Mouse (Mus musculus): ENCODE measurements around the gene Cep170.

DNA sequence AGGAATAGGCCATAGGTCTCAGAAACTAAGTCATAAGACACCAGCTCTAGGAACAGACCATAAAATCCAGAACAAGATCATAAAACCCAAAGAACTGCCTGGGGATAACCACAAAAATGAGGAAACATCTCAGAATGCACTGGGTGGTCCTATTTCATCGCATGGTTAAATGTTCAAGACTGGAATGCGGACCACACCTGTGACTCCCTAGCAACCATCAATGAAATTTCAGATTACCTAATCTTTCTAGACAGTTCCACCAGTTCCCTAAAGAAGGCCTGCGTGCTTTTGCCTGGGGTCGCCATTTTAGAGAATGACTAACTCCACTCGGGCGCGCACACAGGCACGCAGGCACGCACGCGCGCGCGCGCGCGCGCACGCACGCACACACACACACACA, 89.1 kb downstream of the Cep170 start:
- TF ChIP-seq POLR2A (IDR thresholded peaks at IDR 0.05; ENCODE audit: extremely low read depth, insufficient read depth, low read length) (no peak), CTCF (IDR thresholded peaks at IDR 0.05; ENCODE audit: extremely low read depth, insufficient read depth, low read length) (no peak)

Measured in cortical plate, adult 2 months (tissue).